Mouse (Mus musculus): ENCODE data around the gene Sall1. TPM values are rescaled to one million over a fixed set of nuclear protein-coding genes. Genes with fewer than 3 reads are reported as not detected.

The Sall1 gene
- polyA plus RNA-seq, 1 experiment from 2014 or later, result 7.7 TPM

DNA sequence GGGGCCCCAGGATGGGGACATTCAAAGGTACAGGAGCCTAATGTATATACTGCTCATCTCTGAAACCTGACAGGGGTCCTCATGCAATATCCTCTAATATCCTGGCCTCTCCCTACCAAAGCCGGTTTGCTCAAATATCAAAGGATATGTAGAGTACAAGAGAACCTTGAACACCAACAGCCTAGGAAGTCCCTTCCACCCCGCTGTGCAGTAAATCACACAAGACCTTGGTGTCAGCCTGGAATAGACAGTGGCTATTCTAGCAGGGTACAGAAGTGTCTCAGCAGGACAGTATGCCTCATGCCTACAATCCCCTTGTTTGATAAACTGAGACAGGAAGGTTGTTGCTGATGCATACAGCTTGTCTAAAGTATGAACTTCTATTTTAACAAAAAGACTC, 46.7 kb downstream of the Sall1 start:
- H3K27me3 ChIP-seq (ENCODE audit: control insufficient read depth, insufficient read depth, low read length), result 0 out of 2 replicates have a peak, but pooled peaks cover 2% of the 10 kb centered on the region
- H3K4me3 ChIP-seq (ENCODE audit: low read depth, low read length), result no peak overlapping the region
- WGBS (ENCODE audit: insufficient replicate concordance), result 90% methylated on average over 2 of the region's 2 CpGs
- no peaks in the 10 kb centered on the region for H3K9me3 ChIP-seq (replicated peaks; ENCODE audit: control insufficient read depth, low read length)
- no peak overlapping the region for H3K27ac ChIP-seq (ENCODE audit: low read depth, low read length)
- ATAC-seq (replicated peaks; ENCODE audit: insufficient number of reproducible peaks, low FRiP score, low TSS enrichment), result no peak
- H3K4me1 ChIP-seq (ENCODE audit: control insufficient read depth, insufficient read depth, low read length), result no peaks in the 10 kb centered on the region
- no peak overlapping the region for H3K9ac ChIP-seq (ENCODE audit: low read depth, low read length)
- H3K36me3 ChIP-seq (ENCODE audit: control insufficient read depth, insufficient read depth, low read length), result no peaks in the 10 kb centered on the region
- no peak overlapping the region for H3K4me2 ChIP-seq

DNA sequence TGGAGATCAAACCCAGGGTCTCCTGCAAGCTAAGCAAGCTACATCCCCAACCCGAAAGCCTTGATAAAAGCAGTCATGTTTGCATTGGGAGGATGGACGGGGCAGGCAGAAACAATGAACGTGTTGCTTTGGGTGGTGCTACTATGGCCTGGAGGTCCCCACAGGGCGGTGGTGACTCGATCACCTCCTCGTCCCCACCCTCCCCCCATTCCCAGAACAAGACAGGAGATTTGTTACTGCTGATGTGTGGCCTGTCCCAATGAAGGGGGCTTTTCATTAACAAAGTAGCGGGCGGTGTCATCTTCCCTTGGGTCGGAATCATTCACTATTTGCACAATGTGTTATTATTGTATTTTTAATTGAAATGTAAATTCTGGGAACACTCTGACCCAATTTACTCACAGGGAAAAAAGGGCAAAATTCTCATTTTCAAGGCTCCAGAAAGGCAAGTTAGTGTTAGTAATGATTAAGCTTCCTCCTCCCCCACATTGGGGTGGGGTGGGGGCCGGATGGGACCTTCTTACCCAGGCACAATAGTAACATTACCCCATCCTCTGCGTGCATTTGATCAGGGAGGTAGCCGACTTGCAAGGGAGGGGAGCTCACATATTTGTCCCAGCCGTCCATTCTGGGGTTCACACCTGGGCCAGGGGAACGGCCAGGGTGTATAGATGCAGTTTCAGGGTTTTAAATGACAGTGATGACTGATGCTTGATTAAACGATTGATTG, 52.0 kb downstream of the Sall1 start:
- Histone ChIP-seq H3K4me2 (no peak overlapping the region), H3K4me3 (ENCODE audit: low read depth, low read length) (no peak overlapping the region), H3K9ac (ENCODE audit: low read depth, low read length) (no peak overlapping the region), H3K9me3 (replicated peaks; ENCODE audit: control insufficient read depth, low read length) (no peaks in the 10 kb centered on the region), H3K27ac (ENCODE audit: low read depth, low read length) (no peak overlapping the region), H3K4me1 (ENCODE audit: control insufficient read depth, insufficient read depth, low read length) (no peaks in the 10 kb centered on the region), H3K36me3 (ENCODE audit: control insufficient read depth, insufficient read depth, low read length) (no peaks in the 10 kb centered on the region), H3K27me3 (ENCODE audit: control insufficient read depth, insufficient read depth, low read length) (0 out of 2 replicates have a peak, but pooled peaks cover 2% of the 10 kb centered on the region)
- 75% methylated on average over 15 of the region's 15 CpGs for WGBS (ENCODE audit: insufficient replicate concordance)
- ATAC-seq (replicated peaks; ENCODE audit: insufficient number of reproducible peaks, low FRiP score, low TSS enrichment), result no peak

DNA sequence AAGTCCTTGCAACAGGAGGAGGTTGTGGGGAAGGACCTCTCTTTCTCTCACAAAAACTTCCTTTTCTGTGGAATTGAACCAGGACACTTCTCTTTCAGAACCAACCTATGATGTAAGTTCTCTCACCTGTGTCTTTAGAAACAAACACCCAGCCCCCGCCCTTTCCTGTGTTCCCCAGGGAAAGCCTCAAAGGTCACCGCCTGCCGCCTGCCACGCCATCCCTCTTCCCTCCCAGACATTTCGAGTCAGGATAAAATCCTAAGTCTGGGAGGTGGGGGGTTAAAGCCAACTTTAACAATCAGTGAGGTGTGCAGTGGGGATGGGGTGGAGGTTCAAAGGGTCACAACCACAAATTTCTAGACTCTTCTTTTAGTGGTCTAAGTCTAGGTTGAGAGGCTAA, 52.8 kb downstream of the Sall1 start:
- no peaks in the 10 kb centered on the region for H3K4me1 ChIP-seq (ENCODE audit: control insufficient read depth, insufficient read depth, low read length)
- H3K9me3 ChIP-seq (replicated peaks; ENCODE audit: control insufficient read depth, low read length), result no peaks in the 10 kb centered on the region
- no peak overlapping the region for H3K4me3 ChIP-seq (ENCODE audit: low read depth, low read length)
- H3K27me3 ChIP-seq (ENCODE audit: control insufficient read depth, insufficient read depth, low read length), result 0 out of 2 replicates have a peak, but pooled peaks cover 2% of the 10 kb centered on the region
- no peak overlapping the region for H3K4me2 ChIP-seq
- no peak overlapping the region for H3K27ac ChIP-seq (ENCODE audit: low read depth, low read length)
- no peak for ATAC-seq (replicated peaks; ENCODE audit: insufficient number of reproducible peaks, low FRiP score, low TSS enrichment)
- 44% methylated on average over 5 of the region's 5 CpGs for WGBS (ENCODE audit: insufficient replicate concordance)
- no peaks in the 10 kb centered on the region for H3K36me3 ChIP-seq (ENCODE audit: control insufficient read depth, insufficient read depth, low read length)
- no peak overlapping the region for H3K9ac ChIP-seq (ENCODE audit: low read depth, low read length)

DNA sequence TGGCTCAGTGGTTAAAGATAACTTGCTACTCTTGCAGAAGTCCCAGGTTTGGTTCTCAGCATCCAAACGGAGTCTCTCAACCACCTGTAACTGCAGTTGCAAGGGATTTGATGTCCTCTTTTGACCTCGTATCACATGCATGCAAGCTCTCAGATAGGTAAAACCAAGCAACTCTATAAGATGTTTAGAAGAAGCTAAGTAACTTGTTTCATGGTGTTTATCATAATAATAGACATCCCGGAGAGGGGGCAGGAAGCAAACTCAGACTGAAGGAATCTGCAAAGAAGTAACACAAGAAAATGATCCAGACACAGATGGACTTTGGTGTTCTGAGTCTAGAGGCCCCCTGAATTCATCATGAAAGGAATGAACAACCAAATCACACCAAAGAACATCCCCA, 55.0 kb downstream of the Sall1 start:
- Histone ChIP-seq H3K9ac (ENCODE audit: low read depth, low read length) (no peak overlapping the region), H3K36me3 (ENCODE audit: control insufficient read depth, insufficient read depth, low read length) (no peaks in the 10 kb centered on the region), H3K27me3 (ENCODE audit: control insufficient read depth, insufficient read depth, low read length) (0 out of 2 replicates have a peak, but pooled peaks cover 3% of the 10 kb centered on the region), H3K9me3 (replicated peaks; ENCODE audit: control insufficient read depth, low read length) (no peaks in the 10 kb centered on the region), H3K4me3 (ENCODE audit: low read depth, low read length) (no peak overlapping the region), H3K4me2 (no peak overlapping the region), H3K4me1 (ENCODE audit: control insufficient read depth, insufficient read depth, low read length) (no peaks in the 10 kb centered on the region), H3K27ac (ENCODE audit: low read depth, low read length) (no peak overlapping the region)
- 82% methylated on average over 3 of the region's 3 CpGs for WGBS (ENCODE audit: insufficient replicate concordance)
- no peak for ATAC-seq (replicated peaks; ENCODE audit: insufficient number of reproducible peaks, low FRiP score, low TSS enrichment)

DNA sequence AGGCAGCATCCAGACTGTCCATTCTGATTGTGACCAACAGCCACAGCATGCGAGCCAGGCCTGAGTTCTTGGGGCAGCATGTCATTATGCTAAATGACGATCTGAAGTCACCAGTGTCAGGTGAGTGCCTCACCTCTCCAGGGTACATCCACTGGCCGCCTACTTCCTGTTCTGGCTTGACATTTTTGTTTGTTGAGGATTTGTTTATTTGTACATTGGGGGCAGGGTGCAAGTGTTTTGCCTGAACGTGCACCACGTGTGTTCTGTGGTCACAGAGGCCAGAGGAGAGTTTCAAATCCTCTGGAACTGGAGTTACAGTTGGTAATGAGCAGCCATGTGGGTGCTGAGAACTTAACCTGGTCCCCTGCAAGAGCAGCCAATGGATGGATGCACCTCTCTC, 60.5 kb downstream of the Sall1 start:
- H3K4me1 ChIP-seq (ENCODE audit: control insufficient read depth, insufficient read depth, low read length), result no peaks in the 10 kb centered on the region
- 0 out of 2 replicates have a peak, but pooled peaks cover 2% of the 10 kb centered on the region for H3K27me3 ChIP-seq (ENCODE audit: control insufficient read depth, insufficient read depth, low read length)
- no peak overlapping the region for H3K4me2 ChIP-seq
- no peak for ATAC-seq (replicated peaks; ENCODE audit: insufficient number of reproducible peaks, low FRiP score, low TSS enrichment)
- WGBS (ENCODE audit: insufficient replicate concordance), result 72% methylated on average over 5 of the region's 5 CpGs
- H3K4me3 ChIP-seq (ENCODE audit: low read depth, low read length), result no peak overlapping the region
- H3K9me3 ChIP-seq (replicated peaks; ENCODE audit: control insufficient read depth, low read length), result no peaks in the 10 kb centered on the region
- no peaks in the 10 kb centered on the region for H3K36me3 ChIP-seq (ENCODE audit: control insufficient read depth, insufficient read depth, low read length)
- H3K27ac ChIP-seq (ENCODE audit: low read depth, low read length), result no peak overlapping the region
- no peak overlapping the region for H3K9ac ChIP-seq (ENCODE audit: low read depth, low read length)

Small RNA genes within 50 kb of the gene (microRNA-seq; reads per million reads assigned to microRNA genes)
- not detected for gene Mir8110 (ENCODE audit: borderline number of aligned reads)
